Mouse (Mus musculus) bone marrow macrophage, adult 2 months (primary cell): ENCODE data around the gene Trp53bp1.

Experiments
- CTCF ChIP-seq: IDR thresholded peaks from 2 replicates; pipeline ENCODE4 v1.5.1; 2012; ENCODE audit warnings: low read depth, mild to moderate bottlenecking, low read length, moderate library complexity
- POLR2A ChIP-seq: IDR thresholded peaks from 2 replicates; pipeline ENCODE4 v1.6.1; 2012; ENCODE audit warnings: mild to moderate bottlenecking, low read depth, low read length, borderline replicate concordance

DNA sequence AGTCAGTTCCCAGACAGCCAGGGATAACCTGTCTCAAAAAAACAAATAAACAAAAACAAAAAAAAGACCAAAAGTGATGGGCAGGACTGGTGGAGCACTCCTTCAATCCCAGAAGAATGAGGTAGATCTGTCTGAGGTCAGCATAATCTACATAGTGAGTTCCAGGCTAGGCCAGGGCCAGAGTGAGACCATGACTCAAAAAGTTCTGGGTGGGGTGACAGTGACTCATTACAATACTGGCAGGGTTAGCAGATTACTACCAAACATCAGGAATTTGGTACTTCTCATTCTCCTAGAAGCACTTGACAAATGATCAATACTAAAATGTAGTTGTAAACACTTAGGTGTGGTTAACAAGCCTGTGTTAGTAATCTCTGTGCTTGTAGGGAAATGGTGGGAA is 51.2 kb downstream of the Trp53bp1 start:
- TF ChIP-seq CTCF (no peak), POLR2A (no peak)
